Mouse (Mus musculus) liver, adult 2 months (tissue): ENCODE measurements around the gene Chka.

Source experiments
- CTCF ChIP-seq: fragments of 200-500 bp; IDR thresholded peaks from 2 replicates; pipeline ENCODE4 v1.5.1; 2011; ENCODE audit warnings: low read depth, low read length, control low read depth
- POLR2A ChIP-seq: fragments of 200-500 bp; IDR thresholded peaks from 2 replicates; pipeline ENCODE4 v1.6.1; 2011; ENCODE audit warnings: low read length, control low read depth; ENCODE audit not compliant: insufficient read depth; ENCODE audit errors: extremely low read depth

DNA sequence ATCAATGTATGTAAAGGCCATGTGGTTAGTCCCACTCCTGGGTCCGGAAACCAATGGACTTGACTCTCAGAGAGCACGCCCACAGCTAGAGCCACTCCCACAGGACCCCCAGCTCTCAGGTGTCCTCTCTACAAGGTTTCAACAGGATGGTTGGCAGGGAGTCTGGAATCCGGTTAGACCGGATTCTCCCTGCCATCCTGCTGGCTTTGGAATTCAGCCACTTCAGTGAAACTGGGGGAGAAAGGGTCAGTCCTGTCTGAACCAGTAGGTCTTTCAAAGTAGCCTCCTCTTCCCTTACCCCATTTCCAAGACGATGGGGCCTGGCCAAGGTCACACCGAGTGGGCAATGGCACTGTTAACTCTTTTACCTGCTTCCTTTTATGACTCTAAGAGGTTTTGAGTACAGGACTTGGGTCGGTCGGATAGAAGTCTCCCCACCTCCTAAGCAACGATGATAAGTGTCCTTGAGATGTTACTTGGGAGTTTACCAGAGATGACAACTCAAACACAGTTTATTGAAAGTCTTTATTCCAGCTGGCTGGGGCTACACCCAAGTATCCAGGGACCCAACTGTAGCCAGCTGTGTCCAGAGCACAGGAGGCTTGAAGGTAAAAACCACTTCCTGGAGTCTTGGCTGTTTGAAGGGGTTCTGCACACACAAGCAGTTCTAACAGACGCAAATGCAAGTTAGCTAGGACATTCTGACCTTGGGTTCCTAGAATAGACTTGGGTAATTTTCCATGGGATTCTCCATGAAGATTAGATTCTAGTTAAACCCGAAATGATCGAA lies 9.0 kb upstream of the Chka start:
- no peak for TF ChIP-seq CTCF
- TF ChIP-seq POLR2A: no peak
